In genomic region chr2:157423706-157424125, GRCm38 (mm10) we compare ENCODE assay signal across 8 mouse cellular contexts. TPM values are rescaled to one million over a fixed set of nuclear protein-coding genes. Genes with fewer than 3 reads are reported as not detected.
DNase-seq lines count a peak whose midpoint lies in the region; ATAC-seq lines count a peak whose summit lies in the region.

No protein-coding gene starts in this region.

- no peak for ATAC-seq in heart, embryonic 14.5 days (ENCODE audit: insufficient number of reproducible peaks, insufficient read depth, low FRiP score, low read depth)
- peak; percentile 27 for ATAC-seq in forebrain, embryonic 14.5 days
- no peak for ATAC-seq in liver, embryonic 13.5 days (ENCODE audit: low read depth)

- peak overlapping the region; percentile 95 for H3K9ac ChIP-seq in heart, embryonic 14.5 days (ENCODE audit: low read length)
- H3K9ac ChIP-seq in forebrain, embryonic 14.5 days (ENCODE audit: low read length), result peak overlapping the region; percentile 99
- H3K9ac ChIP-seq in liver, embryonic 13.5 days, result peak overlapping the region; percentile 72

- H3K27me3 ChIP-seq in heart, embryonic 14.5 days (ENCODE audit: control insufficient read depth, insufficient read depth, low read length), result no peaks in the 10 kb centered on the region
- H3K27me3 ChIP-seq in forebrain, embryonic 14.5 days (replicated peaks; ENCODE audit: control insufficient read depth, insufficient read depth, low read length), result no peaks in the 10 kb centered on the region
- H3K27me3 ChIP-seq in liver, embryonic 13.5 days, result peaks cover 40% of the 10 kb centered on the region

- H3K9me3 ChIP-seq in heart, embryonic 14.5 days (ENCODE audit: control insufficient read depth, low read length), result no peaks in the 10 kb centered on the region
- no peaks in the 10 kb centered on the region for H3K9me3 ChIP-seq in forebrain, embryonic 14.5 days (replicated peaks; ENCODE audit: control insufficient read depth, low read length)
- H3K9me3 ChIP-seq in liver, embryonic 13.5 days (replicated peaks), result no peaks in the 10 kb centered on the region

- peak overlapping the region; percentile 71 to 80 for H3K4me3 ChIP-seq in heart, embryonic 14.5 days (ENCODE audit: control insufficient read depth in 1 of 2, insufficient read depth in 1 of 2, low read depth in 1 of 2, low read length in 2 of 2)
- H3K4me3 ChIP-seq in forebrain, embryonic 14.5 days (ENCODE audit: low read depth, low read length), result peak overlapping the region; percentile 84
- H3K4me3 ChIP-seq in liver, embryonic 13.5 days (replicated peaks), result peak overlapping the region; percentile 61

- WGBS in heart, embryonic 14.5 days, result 9% methylated on average over 18 of the region's 21 CpGs
- 9% methylated on average over 16 of the region's 21 CpGs for WGBS in forebrain, embryonic 14.5 days
- 10% methylated on average over 21 of the region's 21 CpGs for WGBS in liver, embryonic 13.5 days (ENCODE audit: insufficient replicate concordance)

- no peak for DNase-seq in heart, postnatal 14 days
- DNase-seq in NIH3T3 (ENCODE audit: low read depth), result peak; percentile 55
- no peak for DNase-seq in forebrain, embryonic 14.5 days (ENCODE audit: low spot score)
- DNase-seq in liver, embryonic 13.5 days, result no peak
- DNase-seq in testis, postnatal 14 days (ENCODE audit: low spot score), result peak; percentile 76
- no peak for DNase-seq in yolk sac, embryonic 10.5 days (ENCODE audit: low spot score)
- no peak for DNase-seq in layer of hippocampus, adult 9-10 months (ENCODE audit: low spot score)

- no peaks in the 10 kb centered on the region for H3K36me3 ChIP-seq in heart, embryonic 14.5 days (ENCODE audit: control insufficient read depth, insufficient read depth, low read length)
- 0 out of 2 replicates have a peak, but pooled peaks cover 4% of the 10 kb centered on the region for H3K36me3 ChIP-seq in forebrain, embryonic 14.5 days (ENCODE audit: control insufficient read depth, insufficient read depth, low read length)
- no peaks in the 10 kb centered on the region for H3K36me3 ChIP-seq in liver, embryonic 13.5 days

- intact Hi-C loops in heart, postnatal 14 days (cut with DNase I), result no loop called here

- H3K4me2 ChIP-seq in heart, embryonic 14.5 days (ENCODE audit: low read length), result peak overlapping the region; percentile 66
- H3K4me2 ChIP-seq in forebrain, embryonic 14.5 days (ENCODE audit: low read length), result peak overlapping the region; percentile 87
- peak overlapping the region; percentile 68 for H3K4me2 ChIP-seq in liver, embryonic 13.5 days

- H3K4me1 ChIP-seq in heart, embryonic 14.5 days (ENCODE audit: control insufficient read depth in 2 of 2, insufficient read depth in 2 of 2, low read length in 2 of 2), result peaks cover 12 to 33% of the 10 kb centered on the region in 2 experiments
- H3K4me1 ChIP-seq in forebrain, embryonic 14.5 days (ENCODE audit: control insufficient read depth, insufficient read depth, low read length), result peaks cover 23% of the 10 kb centered on the region
- peaks cover 27% of the 10 kb centered on the region for H3K4me1 ChIP-seq in liver, embryonic 13.5 days (replicated peaks)

- H3K27ac ChIP-seq in heart, embryonic 14.5 days (replicated peaks in 1 of 2; ENCODE audit: control insufficient read depth in 1 of 2, insufficient read depth in 1 of 2, low read depth in 2 of 2, low read length in 2 of 2), result peak overlapping the region in 1 of 2 experiments; percentile 74; a peak in 2 of 4 replicates
- peak overlapping the region; percentile 95 for H3K27ac ChIP-seq in forebrain, embryonic 14.5 days (ENCODE audit: low read depth, low read length)
- no peak overlapping the region; the same call in 1 of the 2 replicates for H3K27ac ChIP-seq in liver, embryonic 13.5 days

RNA-seq across cellular contexts. Expression of gene Src, which starts 5.5 kb away (rescaled TPM):
- polyA plus RNA-seq in heart, embryonic 14.5 days (2014; fragmentation: Nextera tagmentation; extraction: Ambion mirVana), result 4.2 and 6.7 TPM in 2 replicates
- total RNA-seq in heart, postnatal 14 days (2021), result 1 to 10 TPM; 5.5 to 6.9 TPM
- 30.1 and 31.0 TPM in 2 replicates for polyA plus RNA-seq in forebrain, embryonic 14.5 days (2014; fragmentation: Nextera tagmentation; extraction: Ambion mirVana)
- 2.0 TPM in 2 replicates for polyA plus RNA-seq in liver, embryonic 13.5 days (2015; fragmentation: Nextera tagmentation; extraction: Ambion mirVana)

RNA-seq across cellular contexts. Expression of gene Manbal, which starts 56.3 kb away (rescaled TPM):
- 30.4 and 36.3 TPM in 2 replicates for polyA plus RNA-seq in heart, embryonic 14.5 days (2014; fragmentation: Nextera tagmentation; extraction: Ambion mirVana)
- 10 to 100 TPM; 20.7 to 23.3 TPM for total RNA-seq in heart, postnatal 14 days (2021)
- 72.7 and 78.5 TPM in 2 replicates for polyA plus RNA-seq in forebrain, embryonic 14.5 days (2014; fragmentation: Nextera tagmentation; extraction: Ambion mirVana)
- polyA plus RNA-seq in liver, embryonic 13.5 days (2015; fragmentation: Nextera tagmentation; extraction: Ambion mirVana), result 25.4 and 25.6 TPM in 2 replicates

Comparison
In these comparisons a context has a peak if more than half of its experiments do, and no peak if none do; other contexts are left out.
1. DNase-seq: peak in NIH3T3 (single experiment) and testis, postnatal 14 days (single experiment); none in heart, postnatal 14 days (0 of 2), forebrain, embryonic 14.5 days (single experiment), liver, embryonic 13.5 days (single experiment), yolk sac, embryonic 10.5 days (single experiment) and layer of hippocampus, adult 9-10 months (single experiment).
2. Peak in every context shown above with its lines, with median percentiles within 50 percentile points of each other: H3K4me2 ChIP-seq, H3K4me3 ChIP-seq and H3K9ac ChIP-seq.